Mouse (Mus musculus): Measurements from ENCODE around the gene Xpnpep2. TPM values are rescaled to one million over a fixed set of nuclear protein-coding genes. Genes with fewer than 3 reads are reported as not detected.

Gene Xpnpep2
- total RNA-seq (2022), result 1 to 10 TPM; 1.1 to 2.6 (median 1.5) TPM

DNA sequence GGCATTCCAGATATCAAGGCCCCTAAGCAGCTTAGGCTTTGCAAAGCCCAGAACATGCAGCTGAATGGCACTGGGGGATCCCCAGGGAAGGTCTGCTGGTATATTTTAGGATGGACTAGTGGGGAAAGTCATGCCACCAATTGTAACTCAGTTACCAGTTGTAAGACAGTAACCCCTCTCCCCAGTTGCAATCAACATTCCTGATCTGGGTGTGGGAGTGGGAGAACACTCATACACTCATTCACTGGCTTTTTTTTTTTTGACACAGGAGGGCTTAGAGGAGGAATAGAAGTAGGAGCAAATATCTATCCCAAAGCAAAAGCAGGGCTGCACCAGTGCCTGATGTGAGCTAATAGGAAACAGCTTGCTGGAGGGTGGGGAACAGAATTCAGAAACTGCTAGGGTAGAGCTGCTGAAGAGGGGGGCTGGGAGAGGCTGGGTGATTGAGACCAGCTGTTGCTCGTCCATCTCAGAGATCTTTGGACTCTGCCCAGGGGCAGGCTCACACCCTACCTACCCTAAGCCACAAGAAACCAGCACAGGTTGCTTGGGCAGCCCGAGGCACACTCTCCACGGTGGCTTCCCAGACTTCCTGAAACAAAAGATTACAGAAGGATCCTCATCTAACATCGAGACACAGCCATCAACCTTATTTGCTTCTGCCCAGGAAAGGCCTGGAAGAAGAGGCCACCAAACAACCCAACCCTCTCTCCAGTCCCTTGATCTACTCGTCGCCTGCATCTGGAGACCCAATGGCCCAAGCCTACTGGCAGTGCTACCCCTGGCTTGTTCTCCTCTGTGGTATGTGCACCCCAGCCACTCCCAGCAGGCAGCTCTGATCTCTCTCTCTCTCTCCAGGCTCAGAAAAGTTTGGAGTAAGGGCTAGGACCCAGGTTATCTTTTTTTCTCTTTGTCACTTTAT lies at the start of gene Xpnpep2:
Xpnpep2 (plus strand) TSS at position 332 of the 922 bp plus-strand sequence.
- no peak for DNase-seq

DNA sequence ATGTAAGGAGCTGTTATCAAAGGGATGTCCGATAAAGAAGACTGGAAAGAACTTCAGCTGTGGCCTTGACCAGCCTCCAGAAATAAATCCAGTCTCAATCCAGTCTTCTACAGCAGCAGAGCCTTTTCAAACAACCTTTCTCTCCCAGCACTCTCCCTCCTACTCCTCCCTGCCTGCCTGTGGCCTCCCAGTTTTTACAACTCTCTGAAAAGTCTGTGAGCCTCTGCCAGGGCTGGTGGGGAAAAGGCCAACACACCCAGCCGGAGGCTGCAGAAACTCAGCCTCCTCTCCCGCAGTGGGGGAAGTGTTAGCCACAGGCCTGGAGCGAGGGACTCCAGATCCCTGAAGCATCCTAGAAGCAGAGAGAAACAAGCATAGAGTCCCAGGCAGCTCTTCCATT lies 46.0 kb upstream of the Xpnpep2 start:
- no peak for DNase-seq

GRCm38 (mm10) chrX:48064166-48064853 lies 44.2 kb upstream of the Xpnpep2 start:
- no peak for DNase-seq

DNA sequence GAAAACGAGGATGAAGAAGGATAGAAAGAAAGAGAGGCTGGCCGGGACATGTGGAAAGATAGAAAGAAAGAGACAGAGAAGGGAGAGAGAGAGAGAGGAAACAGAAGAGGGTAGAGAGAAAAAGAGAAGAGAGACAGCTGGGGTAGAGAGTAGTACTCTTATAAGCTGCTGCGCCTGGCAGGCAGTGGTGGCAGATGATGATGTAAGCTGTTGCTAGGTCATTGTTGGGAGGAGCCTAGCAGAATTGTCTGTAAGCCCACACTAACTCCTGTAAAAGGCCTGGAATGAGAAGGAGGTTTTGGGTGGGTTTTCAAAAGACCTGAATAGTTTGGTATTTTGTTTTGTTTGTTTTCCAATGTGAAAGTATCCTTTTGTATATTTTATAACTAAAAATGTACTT lies 41.6 kb upstream of the Xpnpep2 start:
- DNase-seq, result no peak

DNA sequence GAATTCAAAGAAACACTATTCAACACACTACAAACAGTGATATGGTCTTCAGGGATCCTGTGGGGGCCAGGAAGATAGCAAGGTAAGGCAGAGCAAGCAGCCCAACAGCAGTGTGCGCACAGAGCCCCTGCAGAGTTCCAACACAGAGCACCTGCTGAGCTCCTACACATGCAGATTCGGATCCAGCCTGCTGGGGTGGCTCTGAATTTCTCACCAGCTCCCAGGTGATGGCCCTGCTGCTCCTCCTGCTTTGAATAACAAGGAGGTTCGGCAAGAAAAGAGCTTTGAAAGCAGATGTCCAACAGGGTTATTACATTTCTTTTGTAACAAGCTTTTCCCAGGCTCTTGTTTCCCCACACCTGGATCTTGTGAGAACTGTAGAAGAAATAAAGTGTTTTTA lies 36.6 kb upstream of the Xpnpep2 start:
- DNase-seq, result no peak

GRCm38 (mm10) chrX:48072401-48072800 lies 36.1 kb upstream of the Xpnpep2 start:
- DNase-seq, result no peak

DNA sequence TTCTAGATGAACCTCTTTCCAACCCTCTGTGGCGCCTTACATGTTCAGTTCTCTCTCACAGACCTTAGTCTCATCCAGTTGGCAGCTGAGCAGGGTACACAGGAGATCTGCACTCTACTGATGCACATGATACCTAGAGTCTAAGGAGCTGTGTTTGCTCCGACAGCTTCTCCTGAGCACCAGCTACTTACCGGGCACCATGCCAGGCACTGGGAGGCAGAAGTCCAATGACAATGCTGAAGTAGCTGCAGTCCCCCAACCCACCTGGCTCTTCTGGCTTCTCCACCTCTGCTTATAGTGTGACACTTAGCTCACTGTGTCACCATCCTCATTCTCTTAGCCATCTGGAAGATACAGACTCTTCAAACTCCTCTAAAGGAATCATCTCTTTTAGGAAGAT lies 33.8 kb upstream of the Xpnpep2 start:
- no peak for DNase-seq

- DNase-seq, result no peak
Observed at GRCm38 (mm10) chrX:48076806-48077425, 31.6 kb upstream of the Xpnpep2 start.

DNA sequence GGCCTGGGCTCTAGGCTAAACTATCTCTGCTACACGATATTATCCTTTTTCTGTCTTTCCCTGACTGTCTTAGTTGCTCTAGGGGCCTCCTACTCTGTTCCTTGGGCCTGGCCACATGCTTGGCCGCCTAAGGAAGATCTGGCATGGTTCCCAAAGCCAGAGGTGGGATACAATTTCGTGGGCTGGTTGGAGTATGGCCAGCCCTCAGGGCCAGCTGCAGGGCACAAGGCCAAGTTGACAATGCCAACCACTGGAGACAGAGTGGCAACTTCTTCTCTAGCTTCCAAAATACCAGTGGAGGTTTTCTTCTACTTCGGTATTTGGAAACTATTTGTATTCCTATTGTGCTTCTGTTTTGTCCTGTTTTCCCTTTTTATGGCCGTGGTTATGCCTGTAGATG lies 26.2 kb upstream of the Xpnpep2 start:
- no peak for DNase-seq

- no peak for DNase-seq
Observed at GRCm38 (mm10) chrX:48092129-48092528, 16.4 kb upstream of the Xpnpep2 start.

DNA sequence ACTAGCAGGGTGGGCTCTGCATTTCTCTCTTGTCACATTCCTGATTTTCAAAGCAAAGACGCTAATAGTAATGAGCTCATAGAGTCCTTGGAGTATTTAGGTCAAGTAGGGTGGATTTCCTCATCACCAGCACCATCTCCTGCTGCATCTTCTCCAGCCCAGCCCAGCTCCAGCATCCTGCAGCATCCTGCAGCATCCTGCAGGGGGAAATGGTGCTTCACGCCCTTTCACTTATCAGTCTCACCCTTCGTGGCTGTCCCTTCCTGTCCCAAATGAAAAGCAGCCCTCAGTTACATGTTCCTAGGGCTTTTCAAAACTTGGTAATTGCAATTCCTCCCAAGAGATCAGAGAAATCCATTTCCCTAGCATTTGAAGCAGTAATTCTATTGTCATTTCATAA lies 15.0 kb upstream of the Xpnpep2 start:
- DNase-seq, result no peak

DNA sequence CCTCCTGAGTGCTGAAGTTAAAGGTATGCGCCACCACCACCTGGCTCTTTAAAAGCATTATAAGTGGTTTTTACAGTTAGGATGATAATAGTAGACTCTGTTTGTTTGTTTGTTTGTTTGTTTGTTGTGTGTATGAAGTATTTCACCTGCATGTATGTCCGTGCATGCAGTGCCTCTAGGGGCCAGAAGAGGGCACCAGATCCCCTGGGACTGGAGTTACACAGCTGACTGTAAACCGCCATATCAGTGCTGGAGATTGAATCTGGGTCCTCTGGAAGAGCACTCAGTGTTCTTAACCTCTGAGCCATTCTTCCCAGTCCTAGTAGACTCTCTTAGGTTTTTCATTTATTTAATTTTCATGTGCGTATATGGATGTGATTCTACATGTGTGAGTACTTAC lies 13.9 kb upstream of the Xpnpep2 start:
- no peak for DNase-seq

DNA sequence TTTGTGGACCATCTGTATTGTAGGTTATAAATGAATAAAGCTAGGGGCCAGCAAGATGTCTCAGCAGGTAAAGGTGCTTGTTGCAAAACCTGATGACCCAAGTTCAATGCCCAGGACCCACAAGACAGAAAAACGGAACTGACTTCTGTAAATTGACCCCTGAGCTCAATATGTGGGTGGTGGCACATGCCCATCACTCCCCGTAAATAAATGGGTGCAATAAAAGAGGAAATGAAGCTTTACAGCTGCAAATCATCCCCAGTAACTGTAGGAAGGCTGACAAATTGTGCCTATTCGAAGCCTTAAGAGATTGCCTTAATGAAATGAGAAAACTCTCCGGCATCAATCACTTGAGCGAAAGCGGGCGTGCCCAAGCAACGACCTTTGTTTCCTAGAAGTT lies 11.9 kb upstream of the Xpnpep2 start:
- DNase-seq, result no peak

DNA sequence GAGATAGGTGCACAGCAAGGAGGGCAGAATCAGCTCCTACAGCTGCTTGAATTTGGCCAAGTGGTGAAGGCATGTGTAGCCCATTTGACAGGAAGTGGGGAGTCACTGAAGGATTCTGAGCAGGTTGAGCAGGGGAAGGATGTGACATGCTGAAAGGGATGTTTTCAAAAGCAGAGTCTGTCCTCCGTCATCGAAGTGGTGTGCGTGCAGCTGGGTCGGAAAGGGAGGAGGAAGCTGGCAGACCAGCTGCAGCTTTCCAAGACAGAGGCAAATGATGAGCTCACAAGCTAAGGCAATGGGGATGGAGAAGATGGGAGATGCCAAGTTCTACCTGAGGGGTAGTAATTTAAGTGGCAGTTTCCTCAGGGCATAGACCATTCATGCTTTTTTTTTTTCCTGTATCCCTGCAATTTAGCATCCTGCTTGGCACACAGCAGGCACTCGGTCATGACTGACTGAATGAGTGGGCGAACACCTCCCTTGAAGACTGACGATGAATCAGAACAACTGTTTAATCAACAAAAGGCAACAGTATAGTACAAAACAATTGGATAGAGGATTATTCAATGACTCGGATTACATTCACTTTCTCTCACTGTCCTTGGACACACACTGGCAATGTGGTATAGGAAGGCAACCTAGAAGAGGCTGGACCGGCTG lies 9.9 kb upstream of the Xpnpep2 start:
- no peak for DNase-seq

GRCm38 (mm10) chrX:48099871-48100270 lies 8.7 kb upstream of the Xpnpep2 start:
- DNase-seq, result no peak

DNA sequence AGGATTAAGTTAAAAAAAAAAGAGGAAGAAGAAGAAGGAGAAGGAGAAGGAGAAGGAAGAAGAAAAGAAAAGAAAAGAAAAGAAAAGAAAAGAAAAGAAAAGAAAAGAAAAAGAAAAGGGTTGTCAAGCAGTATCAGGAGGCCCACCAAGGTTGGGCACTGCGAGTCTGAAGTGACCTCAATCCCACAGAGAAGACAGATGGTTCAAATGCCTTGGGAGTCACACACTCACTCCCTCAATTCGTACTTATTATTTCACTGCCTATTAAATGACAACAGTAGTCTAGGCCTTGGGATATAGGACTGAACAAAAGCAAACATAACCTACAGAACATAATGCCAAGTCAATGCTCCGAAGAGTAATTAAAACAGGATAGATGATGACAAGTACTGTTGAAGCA lies 5.3 kb upstream of the Xpnpep2 start:
- DNase-seq, result no peak

- DNase-seq, result no peak
Observed at GRCm38 (mm10) chrX:48104736-48105441, 3.6 kb upstream of the Xpnpep2 start.

DNA sequence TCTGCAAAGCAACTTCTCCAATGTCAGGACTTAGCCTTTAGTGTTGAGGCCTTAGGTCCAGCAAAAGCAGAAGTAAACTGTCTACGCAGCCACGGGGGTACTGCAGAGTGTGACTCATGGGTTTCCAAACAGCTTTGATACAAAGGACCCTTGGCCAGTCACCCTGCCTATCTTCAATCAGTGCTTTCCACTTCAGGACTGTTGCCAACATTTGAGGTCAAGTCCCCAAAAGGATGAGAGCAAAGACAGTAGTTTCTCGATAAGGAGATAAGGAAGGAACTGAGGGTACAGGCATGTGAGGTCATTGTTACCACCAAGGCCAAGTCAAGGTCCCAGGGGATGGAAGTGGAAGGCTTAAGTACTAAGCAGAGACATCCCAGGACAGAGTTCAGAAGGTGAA lies 2.3 kb upstream of the Xpnpep2 start:
- peak; percentile 31 for DNase-seq

- peak; percentile 21 for DNase-seq
Observed at GRCm38 (mm10) chrX:48109316-48109655, 761 bp downstream of the Xpnpep2 start.

- no peak for DNase-seq
Observed at GRCm38 (mm10) chrX:48119294-48119693, 10.8 kb downstream of the Xpnpep2 start.

GRCm38 (mm10) chrX:48124132-48125071 lies 15.9 kb downstream of the Xpnpep2 start:
- DNase-seq, result peak; percentile 35
